Comparison of ENCODE assay signal across 7 mouse cellular contexts in the genomic region with DNA sequence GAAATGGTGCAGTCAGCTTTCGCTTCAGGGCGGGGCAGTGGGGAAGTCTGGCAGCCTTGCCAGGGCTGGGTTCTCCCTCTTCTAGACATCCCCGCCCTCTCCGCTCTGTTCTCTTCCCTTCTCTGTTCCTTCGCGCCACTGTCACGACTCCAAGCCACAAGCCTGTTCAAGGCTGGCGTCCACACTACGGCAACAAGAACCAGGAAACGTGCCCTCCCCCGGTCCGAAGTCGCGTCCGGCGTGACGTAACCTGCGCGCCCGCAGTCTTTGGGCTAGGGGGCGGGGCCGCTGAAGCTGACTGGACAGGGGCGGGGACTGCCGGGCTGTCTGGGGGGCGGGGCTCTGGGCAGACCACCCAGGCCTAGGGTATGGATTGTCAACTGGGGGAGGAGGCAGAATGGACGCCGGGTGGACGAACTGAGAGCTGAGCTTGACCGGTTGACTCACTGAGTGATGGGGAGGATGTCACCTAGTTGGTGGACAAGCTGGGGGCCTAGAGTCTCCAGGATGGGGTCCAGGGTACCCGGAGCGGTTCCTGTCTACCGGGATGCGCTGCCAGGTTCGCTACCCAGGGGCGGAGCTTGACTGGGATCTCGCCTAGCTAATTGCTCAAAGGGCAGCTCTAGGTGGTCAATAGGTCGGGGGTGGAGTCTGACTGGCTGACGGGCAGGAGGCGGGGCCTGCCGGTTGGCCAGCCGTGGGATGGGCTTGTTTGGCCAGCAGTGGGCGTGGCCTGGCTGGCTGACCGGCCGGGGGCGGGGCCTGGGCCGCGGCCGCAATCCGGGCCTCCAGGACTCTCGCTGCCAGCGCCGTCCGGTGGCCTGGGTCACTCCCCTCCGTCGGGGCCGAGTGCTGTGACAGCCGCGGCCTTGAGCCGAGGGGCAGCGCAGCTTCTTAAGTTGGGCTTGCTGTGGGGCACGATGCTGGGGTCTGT. TPM values are rescaled to one million over a fixed set of nuclear protein-coding genes. Genes with fewer than 3 reads are reported as not detected.
DNase-seq lines count a peak whose midpoint lies in the region; ATAC-seq lines count a peak whose summit lies in the region.

A gene (plus strand): TSS at position 337 of the 934 bp plus-strand sequence.

- H3K4me2 ChIP-seq in embryonic facial prominence, embryonic 11.5 days (ENCODE audit: low read depth, low read length) = peak within 1 kb of the TSS; percentile 72
- H3K4me2 ChIP-seq in limb, embryonic 11.5 days (ENCODE audit: low read depth, severe bottlenecking) = peak within 1 kb of the TSS; percentile 77
- H3K4me2 ChIP-seq in midbrain, embryonic 14.5 days (ENCODE audit: low read length) = peak within 1 kb of the TSS; percentile 62

- ATAC-seq in embryonic facial prominence, embryonic 11.5 days (replicated peaks; ENCODE audit: insufficient number of reproducible peaks, low FRiP score, low TSS enrichment, low read depth) = peak; percentile 93
- ATAC-seq in limb, embryonic 11.5 days (ENCODE audit: insufficient number of reproducible peaks, low FRiP score, low TSS enrichment, low read depth) = peak; percentile 97
- ATAC-seq in midbrain, embryonic 14.5 days (ENCODE audit: low FRiP score, low TSS enrichment) = peak; percentile 95

- H3K4me1 ChIP-seq in embryonic facial prominence, embryonic 11.5 days (ENCODE audit: control insufficient read depth, insufficient read depth, low read length) = no peaks in the 10 kb centered on the region
- H3K4me1 ChIP-seq in limb, embryonic 11.5 days (ENCODE audit: control insufficient read depth, insufficient read depth, low read length) = no peaks in the 10 kb centered on the region
- peaks cover 10% of the 10 kb centered on the region for H3K4me1 ChIP-seq in midbrain, embryonic 14.5 days (ENCODE audit: control insufficient read depth, insufficient read depth, low read length)

- peak within 1 kb of the TSS; percentile 68 for H3K4me3 ChIP-seq in embryonic facial prominence, embryonic 11.5 days (ENCODE audit: low read depth, low read length)
- peak within 1 kb of the TSS; percentile 80 for H3K4me3 ChIP-seq in limb, embryonic 11.5 days (ENCODE audit: low read depth, low read length)
- peak within 1 kb of the TSS; percentile 80 for H3K4me3 ChIP-seq in midbrain, embryonic 14.5 days (replicated peaks; ENCODE audit: low read depth, low read length)

- H3K27me3 ChIP-seq in embryonic facial prominence, embryonic 11.5 days (ENCODE audit: control insufficient read depth, insufficient read depth, low read length) = no peaks in the 10 kb centered on the region
- no peaks in the 10 kb centered on the region for H3K27me3 ChIP-seq in limb, embryonic 11.5 days (ENCODE audit: control insufficient read depth, insufficient read depth, low read length)
- no peaks in the 10 kb centered on the region for H3K27me3 ChIP-seq in midbrain, embryonic 14.5 days (ENCODE audit: control insufficient read depth, insufficient read depth, low read length)

- WGBS in embryonic facial prominence, embryonic 11.5 days = under 1% methylated on average over 61 of the region's 61 CpGs
- WGBS in limb, embryonic 11.5 days = under 1% methylated on average over 60 of the region's 61 CpGs
- WGBS in midbrain, embryonic 14.5 days = under 1% methylated on average over 61 of the region's 61 CpGs

- H3K9me3 ChIP-seq in embryonic facial prominence, embryonic 11.5 days (replicated peaks; ENCODE audit: control insufficient read depth, low read length) = no peaks in the 10 kb centered on the region
- no peaks in the 10 kb centered on the region for H3K9me3 ChIP-seq in limb, embryonic 11.5 days (ENCODE audit: control insufficient read depth, low read length)
- H3K9me3 ChIP-seq in midbrain, embryonic 14.5 days (ENCODE audit: control insufficient read depth, low read length) = no peaks in the 10 kb centered on the region

- no peaks in the 10 kb centered on the region for H3K36me3 ChIP-seq in embryonic facial prominence, embryonic 11.5 days (replicated peaks; ENCODE audit: control insufficient read depth, insufficient read depth, low read depth, low read length)
- H3K36me3 ChIP-seq in limb, embryonic 11.5 days (ENCODE audit: control insufficient read depth, insufficient read depth, low read length) = no peaks in the 10 kb centered on the region
- 0 out of 2 replicates have a peak, but pooled peaks cover 3% of the 10 kb centered on the region for H3K36me3 ChIP-seq in midbrain, embryonic 14.5 days (ENCODE audit: control insufficient read depth, insufficient read depth, low read length)

- peak within 1 kb of the TSS; percentile 65 for H3K27ac ChIP-seq in embryonic facial prominence, embryonic 11.5 days (replicated peaks; ENCODE audit: low read depth, low read length)
- H3K27ac ChIP-seq in limb, embryonic 11.5 days (replicated peaks; ENCODE audit: low read depth, low read length) = peak within 1 kb of the TSS; percentile 68
- H3K27ac ChIP-seq in midbrain, embryonic 14.5 days (replicated peaks; ENCODE audit: low read depth, low read length) = peak within 1 kb of the TSS; percentile 91

- peak; percentile 99 for DNase-seq in adrenal gland, postnatal 14 days
- peak; percentile 94 for DNase-seq in embryonic facial prominence, embryonic 11.5 days (ENCODE audit: low spot score)
- peak; percentile 100 for DNase-seq in heart, adult 11 months
- peak; percentile 98 for DNase-seq in kidney, adult 18-20 months
- DNase-seq in limb, embryonic 11.5 days (ENCODE audit: low spot score) = peak; percentile 97
- peak; percentile 97 for DNase-seq in midbrain, embryonic 14.5 days
- peak; percentile 84 to 89 for DNase-seq in spleen, adult 18-20 months

- H3K9ac ChIP-seq in embryonic facial prominence, embryonic 11.5 days (replicated peaks; ENCODE audit: low read length) = peak within 1 kb of the TSS; percentile 71
- peak within 1 kb of the TSS; percentile 70 for H3K9ac ChIP-seq in limb, embryonic 11.5 days (ENCODE audit: low read length)
- H3K9ac ChIP-seq in midbrain, embryonic 14.5 days (replicated peaks; ENCODE audit: low read length) = peak within 1 kb of the TSS; percentile 87

RNA-seq across cellular contexts. Expression of the gene that starts here (rescaled TPM):
- total RNA-seq in adrenal gland, postnatal 14 days (2021) = 40.4 and 46.4 TPM in 2 replicates
- polyA plus RNA-seq in embryonic facial prominence, embryonic 11.5 days (2014; fragmentation: Nextera tagmentation; extraction: Ambion mirVana) = 32.1 and 35.0 TPM in 2 replicates
- polyA plus RNA-seq in limb, embryonic 11.5 days (2014; fragmentation: Nextera tagmentation; extraction: Ambion mirVana) = 23.9 and 29.4 TPM in 2 replicates
- 29.4 and 32.5 TPM in 2 replicates for polyA plus RNA-seq in midbrain, embryonic 14.5 days (2014; fragmentation: Nextera tagmentation; extraction: Ambion mirVana)

Comparison
In these comparisons a context has a peak if more than half of its experiments do, and no peak if none do; other contexts are left out.
1. Peak in every context shown above with its lines: DNase-seq, ATAC-seq, H3K4me3 ChIP-seq and H3K27ac ChIP-seq.